Mouse (Mus musculus): ENCODE results near the gene Slco4c1. TPM values are rescaled to one million over a fixed set of nuclear protein-coding genes. Genes with fewer than 3 reads are reported as not detected.

The Slco4c1 gene
- under 1 TPM in 1 of 2 experiments, not detected in 1; 0.15 TPM for polyA plus RNA-seq (2017; shearing (Covaris generic))

GRCm38 (mm10) chr1:96871528-96872360 lies at the start of gene Slco4c1:
Slco4c1 (minus strand) TSS chr1:96872171.

Data from inflammation-experienced regulatory T-cells (primary cell).